Mouse (Mus musculus) thymus, adult 18-20 months (tissue): ENCODE data around the gene Dcakd.

Experiments used
- DNase-seq, 2 experiments: peaks; one replicate each; pipeline ENCODE4 v3.0.0; 2022; ENCODE audit warnings: mixed read lengths in 2 of 2

The Dcakd gene

GRCm38 (mm10) chr11:103028176-103028891, at the start of gene Dcakd, which contains the start of gene Nmt1:
Gene Dcakd, minus strand, starts transcription at chr11:103028333.
Gene Nmt1, plus strand, starts transcription at chr11:103028190.
- peak; percentile 89 to 92 for DNase-seq

- no peak for DNase-seq
These were observed 48.4 kb upstream of the Dcakd start for GRCm38 (mm10) chr11:103076581-103076980.

GRCm38 (mm10) chr11:103076010-103076409, 47.9 kb upstream of the Dcakd start:
- DNase-seq = no peak

- DNase-seq = no peak
These were observed 46.7 kb upstream of the Dcakd start for GRCm38 (mm10) chr11:103074796-103075323.

GRCm38 (mm10) chr11:103074121-103074650, 46.1 kb upstream of the Dcakd start:
- DNase-seq = no peak

GRCm38 (mm10) chr11:103073671-103074070, 45.5 kb upstream of the Dcakd start:
- DNase-seq = no peak

- DNase-seq = no peak
These were observed 42.3 kb upstream of the Dcakd start for GRCm38 (mm10) chr11:103070322-103070880.

GRCm38 (mm10) chr11:103069731-103070130, 41.6 kb upstream of the Dcakd start:
- no peak for DNase-seq

- DNase-seq = no peak
These were observed 40.8 kb upstream of the Dcakd start for GRCm38 (mm10) chr11:103068884-103069283.

GRCm38 (mm10) chr11:103068272-103068671, 40.1 kb upstream of the Dcakd start:
- no peak for DNase-seq

- no peak for DNase-seq
These were observed 39.4 kb upstream of the Dcakd start for GRCm38 (mm10) chr11:103067457-103068001.

GRCm38 (mm10) chr11:103067051-103067361, 38.9 kb upstream of the Dcakd start:
- DNase-seq = no peak

GRCm38 (mm10) chr11:103066191-103067050, 38.3 kb upstream of the Dcakd start:
- no peak for DNase-seq

GRCm38 (mm10) chr11:103058499-103059085, 30.5 kb upstream of the Dcakd start:
- no peak for DNase-seq

- no peak for DNase-seq
These were observed 28.5 kb upstream of the Dcakd start for GRCm38 (mm10) chr11:103056636-103057035.

- DNase-seq = peak in 1 of 2 experiments; percentile 46
These were observed 26.7 kb upstream of the Dcakd start for GRCm38 (mm10) chr11:103054798-103055197.

- no peak for DNase-seq
These were observed 25.3 kb upstream of the Dcakd start for GRCm38 (mm10) chr11:103053191-103054076.

GRCm38 (mm10) chr11:103052078-103052477, 23.9 kb upstream of the Dcakd start:
- DNase-seq = no peak

- DNase-seq = no peak
These were observed 23.1 kb upstream of the Dcakd start for GRCm38 (mm10) chr11:103051249-103051691.

- no peak for DNase-seq
These were observed 22.0 kb upstream of the Dcakd start for GRCm38 (mm10) chr11:103050153-103050552.

GRCm38 (mm10) chr11:103049611-103050010, 21.5 kb upstream of the Dcakd start:
- no peak for DNase-seq
